Mouse (Mus musculus): ENCODE results near the gene Thra.

Thra gene

DNA sequence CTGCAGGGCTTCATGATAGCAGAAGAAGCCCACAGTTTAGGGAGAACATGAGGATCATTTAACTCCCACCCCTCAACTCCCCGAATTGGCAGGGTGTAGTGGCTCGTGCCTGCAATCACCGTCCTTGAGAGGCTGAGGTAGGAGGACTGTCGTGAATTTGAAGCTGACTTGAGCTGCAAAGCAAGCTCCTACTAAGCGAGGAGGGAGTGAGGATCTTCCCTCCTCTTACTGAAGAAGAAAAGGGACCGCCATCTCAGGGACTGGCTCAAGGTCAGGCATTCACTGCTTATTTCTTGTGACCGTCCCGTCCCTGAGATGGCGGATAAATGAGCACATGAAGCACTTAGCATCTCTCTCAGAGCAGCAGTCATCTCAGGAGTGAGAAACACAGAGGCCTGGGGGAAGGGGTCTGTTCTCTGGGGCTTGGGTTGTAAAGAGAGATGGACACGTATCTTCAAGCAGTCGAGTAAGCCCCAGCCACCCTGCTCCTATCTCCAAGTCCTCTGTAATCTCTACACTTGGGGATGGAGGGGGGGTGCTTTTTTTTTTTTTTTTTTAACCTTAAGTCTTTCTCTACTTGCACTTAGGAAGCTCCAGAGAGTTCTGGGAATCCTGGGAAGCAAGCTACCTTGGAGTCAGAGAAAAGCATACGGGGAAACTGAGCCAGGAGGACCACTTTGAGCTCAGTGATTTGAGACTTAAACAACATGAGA is 35.8 kb downstream of the Thra start:
- no peak for DNase-seq (ENCODE audit: extremely low spot score, low read depth, low spot score)

- no peak for DNase-seq (ENCODE audit: extremely low spot score, low read depth, low spot score)
Observed at GRCm38 (mm10) chr11:98776843-98777590, 36.6 kb downstream of the Thra start.

DNA sequence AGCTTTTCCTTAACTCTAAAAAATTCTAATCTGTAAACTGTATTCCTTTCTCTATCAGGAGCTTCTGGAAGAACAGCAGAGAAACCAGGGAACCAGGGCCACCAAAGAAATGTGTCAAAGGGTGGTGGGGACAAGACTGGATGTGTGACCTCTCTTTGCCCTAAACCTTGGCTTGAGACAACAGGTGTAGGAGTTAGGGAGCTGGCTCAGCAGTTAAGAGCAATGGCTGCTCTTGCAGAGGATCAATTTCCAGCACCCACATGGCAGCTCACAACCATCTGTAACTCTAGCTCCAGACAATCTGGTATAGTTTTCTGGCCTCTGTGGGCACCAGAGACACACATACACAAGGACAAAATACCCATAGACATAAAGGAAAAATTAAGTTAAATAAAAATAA is 37.5 kb downstream of the Thra start:
- DNase-seq (ENCODE audit: extremely low spot score, low read depth, low spot score) = no peak

GRCm38 (mm10) chr11:98781851-98782512 is 41.5 kb downstream of the Thra start:
- DNase-seq (ENCODE audit: extremely low spot score, low read depth, low spot score) = no peak

DNA sequence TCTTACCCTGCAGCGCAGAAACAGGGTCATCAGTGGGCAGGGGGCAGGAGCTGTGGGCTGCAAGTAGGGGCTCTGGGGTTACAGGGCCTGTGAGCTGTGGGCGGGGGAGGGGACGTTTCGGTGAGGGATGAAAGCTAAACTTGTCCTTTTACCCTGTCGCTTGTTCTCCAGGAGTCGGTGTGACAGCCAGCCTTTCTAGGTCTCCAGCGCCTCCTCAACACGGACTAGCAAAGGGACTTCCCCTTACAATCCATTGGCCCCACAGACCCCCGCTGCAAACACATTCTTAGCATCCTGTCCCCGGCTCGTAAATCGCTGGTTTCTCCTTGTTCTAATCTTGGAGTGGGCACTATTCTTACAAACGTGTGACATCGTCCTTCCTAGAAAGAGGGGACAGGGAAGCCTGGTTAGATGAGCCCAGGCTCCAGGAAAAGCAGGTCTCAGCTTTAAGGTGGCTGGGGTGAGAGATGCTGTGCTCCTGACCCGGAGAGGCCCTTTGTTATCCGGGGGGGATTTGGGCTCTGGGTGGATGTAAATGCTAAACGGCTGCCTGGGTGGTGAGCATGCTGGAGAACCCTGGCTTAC is 42.3 kb downstream of the Thra start:
- DNase-seq (ENCODE audit: extremely low spot score, low read depth, low spot score) = no peak

DNA sequence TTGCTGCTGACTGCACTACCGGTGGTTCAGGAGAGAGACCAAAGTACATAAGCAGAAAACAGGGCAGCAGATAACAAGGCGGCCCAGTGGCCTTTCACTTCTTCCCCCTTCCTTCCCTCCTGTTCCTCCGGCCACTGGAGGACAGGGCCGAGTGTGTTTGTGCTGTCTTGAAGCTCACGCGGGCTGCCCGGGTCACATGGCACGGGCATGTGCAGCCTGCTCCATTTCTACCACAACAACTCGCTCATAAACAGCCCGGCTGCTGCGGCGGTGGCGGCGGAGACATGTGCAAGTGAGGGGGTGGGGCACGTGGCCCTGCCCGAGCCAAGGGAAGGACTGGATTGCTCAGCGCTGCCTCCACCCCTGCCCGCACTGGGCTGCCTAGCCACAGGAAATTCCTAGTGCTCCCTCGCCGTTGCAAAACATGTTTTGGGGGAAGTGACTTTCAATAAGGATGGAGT is 42.8 kb downstream of the Thra start:
- DNase-seq (ENCODE audit: extremely low spot score, low read depth, low spot score) = no peak

DNA sequence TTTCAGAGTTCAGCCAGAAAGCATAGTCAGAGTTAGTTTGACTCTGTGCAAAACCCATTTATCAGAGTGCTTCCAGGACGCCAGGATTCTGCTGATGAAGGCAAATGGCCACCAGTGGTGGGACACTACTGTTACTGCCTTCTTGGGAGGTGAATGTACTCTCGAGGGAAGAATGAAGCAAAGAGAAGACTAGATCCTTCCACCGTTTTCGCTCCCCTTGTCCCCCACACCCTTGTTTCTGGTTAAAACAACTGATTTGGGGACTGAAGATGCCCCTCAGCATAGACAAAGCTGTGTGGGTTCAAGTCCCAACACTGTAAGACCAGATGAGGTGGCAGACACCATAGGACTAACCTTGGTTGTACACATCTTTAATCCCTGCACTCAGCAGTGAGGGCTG is 43.7 kb downstream of the Thra start:
- DNase-seq (ENCODE audit: extremely low spot score, low read depth, low spot score) = no peak

DNA sequence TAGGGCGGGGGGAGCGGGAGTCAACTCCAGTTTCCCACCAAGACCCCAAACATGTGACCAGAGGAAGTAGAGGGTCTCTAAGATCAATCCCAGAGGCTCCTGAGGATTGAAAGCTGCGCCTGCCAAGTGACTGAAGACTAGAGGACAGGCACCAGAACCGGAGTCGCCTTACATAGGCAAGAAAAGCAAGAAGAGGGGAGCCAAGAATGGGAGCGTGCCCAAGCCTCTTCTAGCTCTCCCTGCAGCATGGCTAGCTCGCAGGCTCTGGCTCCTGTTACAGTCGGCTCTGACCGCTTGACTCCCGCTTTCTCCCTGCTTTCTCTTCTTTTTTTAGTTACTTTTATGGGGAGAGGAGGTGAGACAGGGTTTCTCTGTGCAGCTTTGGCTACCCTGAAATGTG is 44.8 kb downstream of the Thra start:
- DNase-seq (ENCODE audit: extremely low spot score, low read depth, low spot score) = no peak

GRCm38 (mm10) chr11:98785772-98786281 is 45.4 kb downstream of the Thra start:
- DNase-seq (ENCODE audit: extremely low spot score, low read depth, low spot score) = no peak

- no peak for DNase-seq (ENCODE audit: extremely low spot score, low read depth, low spot score)
Observed at GRCm38 (mm10) chr11:98786359-98787214, 46.1 kb downstream of the Thra start.

DNA sequence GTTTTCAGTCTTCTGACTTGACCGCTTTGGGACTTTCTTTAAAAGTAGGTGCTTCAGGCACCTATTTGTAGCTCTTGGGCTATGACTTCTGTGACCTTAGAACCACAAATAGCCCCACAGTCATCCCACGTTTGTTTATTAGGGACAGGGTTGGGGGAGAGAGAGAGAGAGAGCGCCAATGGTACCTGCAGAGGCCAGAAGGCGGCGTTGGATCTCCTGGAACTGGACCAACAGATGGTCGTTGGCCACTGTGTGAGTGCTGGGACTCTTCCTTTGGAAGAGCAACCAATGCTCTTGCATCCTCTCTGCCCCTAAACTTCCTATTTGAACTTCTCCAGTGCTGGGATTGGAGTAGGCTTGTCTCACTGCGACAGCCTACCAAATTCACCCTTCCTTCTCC is 46.8 kb downstream of the Thra start:
- DNase-seq (ENCODE audit: extremely low spot score, low read depth, low spot score) = no peak

DNA sequence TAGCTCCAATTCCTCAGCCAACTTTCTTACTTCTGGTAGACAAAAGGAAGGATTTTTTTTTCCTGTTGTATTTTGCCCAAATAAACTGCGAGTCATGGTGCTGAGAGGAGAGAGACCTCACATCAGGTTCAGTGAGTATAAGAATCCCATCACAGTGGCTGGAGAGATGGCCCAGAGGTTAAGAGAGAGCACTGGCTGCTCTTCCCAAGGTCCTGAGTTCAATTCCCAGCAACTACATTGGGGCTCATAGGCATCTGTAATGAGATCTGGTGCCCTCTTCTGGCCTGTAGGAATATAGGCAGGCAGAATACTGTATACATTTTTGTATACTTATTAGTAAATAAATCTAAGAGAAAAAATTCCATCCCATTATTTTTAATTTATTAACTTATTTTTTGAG is 47.3 kb downstream of the Thra start:
- no peak for DNase-seq (ENCODE audit: extremely low spot score, low read depth, low spot score)

DNA sequence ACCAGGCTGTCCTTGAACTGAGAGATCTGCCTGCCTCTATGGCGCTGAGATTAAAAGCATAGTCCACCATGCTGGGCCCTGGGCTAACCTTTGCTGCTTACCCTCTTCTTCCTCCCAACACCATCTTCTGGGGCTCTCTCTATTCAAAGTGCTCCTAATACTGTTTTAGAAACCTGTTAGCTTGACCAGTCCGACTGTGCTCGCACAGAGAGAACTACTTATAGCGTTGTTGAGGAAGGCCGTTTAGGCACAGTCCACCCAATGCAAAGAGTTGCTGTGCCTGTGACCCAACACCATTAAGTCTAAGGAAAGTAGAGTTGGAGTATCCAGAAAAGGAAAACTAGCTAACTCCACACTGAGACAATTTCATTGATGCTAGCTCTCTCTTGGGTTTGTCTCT is 47.7 kb downstream of the Thra start:
- DNase-seq (ENCODE audit: extremely low spot score, low read depth, low spot score) = no peak

- no peak for DNase-seq (ENCODE audit: extremely low spot score, low read depth, low spot score)
Observed at GRCm38 (mm10) chr11:98788550-98789218, 48.2 kb downstream of the Thra start.

DNA sequence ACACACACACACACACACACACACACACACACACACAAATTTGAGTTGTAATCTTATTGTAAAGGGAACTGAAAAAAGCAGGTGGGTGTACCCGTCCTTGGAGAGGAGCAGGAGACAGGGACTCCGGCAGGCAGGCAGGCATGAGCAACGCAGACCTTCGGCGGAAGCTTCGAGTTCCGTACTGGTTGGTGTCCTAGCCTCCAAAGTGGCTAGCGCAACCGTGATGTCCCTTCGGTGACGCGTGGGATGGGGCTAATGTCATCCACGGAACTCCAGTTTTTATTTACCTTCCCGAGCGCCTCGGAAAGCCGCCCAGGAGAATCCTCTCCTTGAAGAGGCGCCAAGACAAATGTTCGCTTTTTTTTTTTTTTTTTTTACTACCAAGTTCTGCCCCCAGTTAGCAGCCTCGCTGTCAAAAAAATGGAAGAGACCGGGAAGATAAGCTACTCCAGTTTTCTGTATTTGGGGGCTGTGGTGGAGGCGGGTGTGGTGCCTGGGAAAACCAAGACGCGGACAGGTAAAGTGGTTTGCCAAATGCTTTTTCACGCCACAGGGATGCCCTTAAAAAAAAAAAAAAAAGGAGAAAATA is 48.9 kb downstream of the Thra start:
- DNase-seq (ENCODE audit: extremely low spot score, low read depth, low spot score) = no peak

GRCm38 (mm10) chr11:98789824-98790223 is 49.4 kb downstream of the Thra start:
- DNase-seq (ENCODE audit: extremely low spot score, low read depth, low spot score) = no peak

DNA sequence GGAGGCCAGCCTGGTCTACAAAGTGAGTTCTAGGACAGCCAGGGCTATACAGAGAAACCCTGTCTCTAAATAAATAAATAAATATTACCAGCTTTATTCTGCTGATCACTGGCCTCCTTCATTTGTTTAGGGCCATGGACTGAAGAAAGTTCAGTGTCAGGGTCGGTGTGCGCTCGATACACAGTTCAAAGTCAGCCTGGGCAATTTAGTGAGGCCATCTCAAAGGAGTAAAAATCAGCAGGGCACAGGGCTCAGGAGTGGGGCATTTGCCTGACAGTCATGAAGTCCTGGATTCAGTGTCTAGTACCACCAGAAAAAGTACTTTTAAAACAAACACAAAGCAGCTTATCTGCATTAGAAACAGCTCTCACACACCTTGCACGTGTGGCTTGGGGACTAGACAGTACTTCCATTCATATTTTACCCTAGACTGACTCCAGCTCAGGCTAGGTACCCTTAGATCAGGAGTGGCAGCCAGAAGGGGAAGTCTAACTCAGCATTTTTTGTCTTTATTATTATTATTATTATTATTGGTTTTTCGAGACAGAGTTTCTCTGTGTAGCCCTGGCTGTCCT is 50.3 kb downstream of the Thra start:
- DNase-seq (ENCODE audit: extremely low spot score, low read depth, low spot score) = no peak

DNA sequence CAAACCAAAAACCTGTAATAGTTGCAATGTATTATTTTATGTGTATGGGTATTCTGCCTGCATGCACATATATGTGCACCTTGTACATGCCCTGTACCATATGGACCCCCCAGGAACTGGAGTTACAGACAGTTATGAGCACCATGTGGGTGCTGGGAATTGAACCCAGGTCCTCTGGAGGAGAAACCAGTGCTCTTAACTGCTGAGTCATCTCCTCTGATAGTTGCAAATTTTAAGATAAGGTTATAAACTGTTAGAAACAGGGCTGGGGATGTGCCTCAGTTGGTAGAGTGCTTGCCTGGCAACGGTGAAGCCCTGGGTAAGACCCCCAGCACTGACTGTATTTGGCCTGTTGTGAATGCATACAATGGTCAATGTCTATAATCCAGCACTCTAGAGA is 51.0 kb downstream of the Thra start:
- no peak for DNase-seq (ENCODE audit: extremely low spot score, low read depth, low spot score)

- no peak for DNase-seq (ENCODE audit: extremely low spot score, low read depth, low spot score)
Observed at GRCm38 (mm10) chr11:98792081-98792480, 51.6 kb downstream of the Thra start.

Data from hindlimb bud, embryonic 11.5 days (tissue).